Mouse (Mus musculus) thymus, adult 2 months (tissue): ENCODE measurements at regions not wholly inside any gene's neighbourhood (a gene's known extent, or its start where the extent isn't known, plus 50 kb on each side); places are given as distances from the start of the nearest gene placed in this dataset.

Experiments used
- DNase-seq: peaks from one replicate; pipeline ENCODE4 v3.0.0; 2021
- H3K27ac ChIP-seq: fragments of 200-500 bp; 2 replicates; pipeline ENCODE4 v1.5.1; 2012; ENCODE audit warnings: low read length, control low read depth; ENCODE audit not compliant: control insufficient read depth, insufficient read depth
- H3K27me3 ChIP-seq: fragments of 200-500 bp; 2 replicates; pipeline ENCODE4 v1.6.1; 2012; ENCODE audit warnings: mild to moderate bottlenecking, low read length, moderate library complexity, mixed read lengths; ENCODE audit not compliant: control insufficient read depth, insufficient read depth
- H3K36me3 ChIP-seq: fragments of 200-500 bp; 2 replicates; pipeline ENCODE4 v1.6.1; 2012; ENCODE audit warnings: mild to moderate bottlenecking, low read length, moderate library complexity; ENCODE audit not compliant: control insufficient read depth, insufficient read depth
- H3K4me1 ChIP-seq: fragments of 200-500 bp; replicated peaks from 2 replicates; pipeline ENCODE4 v1.6.1; 2012; ENCODE audit warnings: low read length; ENCODE audit not compliant: control insufficient read depth, insufficient read depth
- H3K4me3 ChIP-seq: fragments of 200-500 bp; 2 replicates; pipeline ENCODE4 v1.5.1; 2012; ENCODE audit warnings: mild to moderate bottlenecking, low read length, control low read depth, moderate library complexity; ENCODE audit not compliant: control insufficient read depth, insufficient read depth
- CTCF ChIP-seq: fragments of 200-500 bp; IDR thresholded peaks from 2 replicates; pipeline ENCODE4 v1.5.1; 2012; ENCODE audit warnings: mild to moderate bottlenecking, control low read depth, low read length, moderate library complexity, borderline replicate concordance; ENCODE audit not compliant: control insufficient read depth, poor library complexity, insufficient read depth; ENCODE audit errors: extremely low read depth
- POLR2A ChIP-seq: fragments of 200-500 bp; IDR thresholded peaks from 2 replicates; pipeline ENCODE4 v1.6.1; 2012; ENCODE audit warnings: mild to moderate bottlenecking, low read length, control low read depth, moderate library complexity; ENCODE audit not compliant: control insufficient read depth, poor library complexity, insufficient read depth; ENCODE audit errors: extremely low read depth
- WGBS: fragments of 180-500 bp; shearing (Covaris S2); methylation state at CpG from one replicate; pipeline ENCODE4 v1.1.7; 2018; 5-methylcytosine and 5-hydroxymethylcytosine counted together

DNA sequence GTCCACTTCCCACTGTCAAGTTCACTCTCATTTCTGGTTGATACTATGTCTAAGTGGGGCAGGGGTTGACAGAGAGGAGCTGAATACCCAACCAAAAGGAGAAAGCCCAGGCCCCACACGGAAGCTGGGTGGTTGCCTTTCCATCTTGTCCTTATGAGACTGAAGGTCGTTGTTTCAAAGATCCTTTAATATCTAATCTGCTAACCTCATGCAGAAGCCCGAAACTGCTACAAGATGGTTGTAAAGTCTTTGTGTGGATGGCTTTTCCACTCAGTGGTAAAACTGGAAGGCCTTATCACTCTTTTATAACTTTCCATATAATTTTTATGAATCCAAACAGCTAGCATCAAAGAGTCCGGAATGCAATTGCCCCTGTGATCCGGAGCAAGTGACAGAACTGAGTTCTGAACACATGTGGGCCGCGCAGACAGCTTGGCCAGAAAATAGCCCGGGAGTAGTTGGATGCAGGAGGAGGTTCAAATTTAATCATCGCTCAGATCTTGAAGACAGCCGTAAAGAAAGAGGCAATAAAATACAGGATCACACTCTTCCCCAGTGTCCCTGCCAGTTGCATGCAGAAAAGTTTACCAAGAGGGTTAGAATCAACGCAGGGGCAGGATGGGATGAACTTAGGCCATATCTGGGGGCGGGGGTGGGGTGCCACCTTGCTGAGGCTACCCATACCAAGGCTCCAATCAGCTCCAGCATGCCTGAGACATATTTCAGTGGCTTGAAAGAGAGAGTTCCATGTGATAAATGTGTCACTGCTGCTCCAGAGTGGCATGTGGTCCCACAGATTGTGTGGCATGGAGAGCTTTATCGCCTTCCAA lies 207.2 kb downstream of the 3110018I06Rik start:
- Histone ChIP-seq H3K36me3 (no peaks in the 10 kb centered on the region), H3K4me1 (no peaks in the 10 kb centered on the region), H3K27me3 (no peaks in the 10 kb centered on the region), H3K4me3 (no peak overlapping the region), H3K27ac (no peak overlapping the region)
- 94% methylated on average over 13 of the region's 13 CpGs for WGBS
- TF ChIP-seq CTCF = no peak
- no peak for TF ChIP-seq POLR2A
- DNase-seq = no peak

DNA sequence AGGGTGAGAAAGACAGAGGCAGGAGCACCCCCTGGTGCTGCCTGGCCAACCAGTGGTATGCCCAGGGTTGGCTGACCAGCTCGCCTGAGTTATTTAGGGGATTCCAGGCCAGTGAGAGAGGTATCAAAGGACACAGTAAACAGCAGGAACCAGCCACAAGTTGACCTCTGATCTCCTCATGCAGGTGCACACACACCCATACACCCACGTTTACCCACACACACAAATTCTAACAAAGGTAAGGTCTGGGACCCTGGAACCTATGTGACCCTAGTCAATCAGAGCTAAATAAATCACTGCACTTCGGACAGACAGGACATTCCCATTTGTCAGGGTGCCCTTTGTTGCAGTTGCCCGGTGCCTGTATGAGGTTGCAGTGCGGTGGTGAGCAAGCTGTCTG lies 211.9 kb downstream of the 3110018I06Rik start:
- no peaks in the 10 kb centered on the region for H3K27me3 ChIP-seq
- H3K27ac ChIP-seq = no peak overlapping the region
- H3K36me3 ChIP-seq = no peaks in the 10 kb centered on the region
- 75% methylated on average over 5 of the region's 5 CpGs for WGBS
- no peak overlapping the region for H3K4me3 ChIP-seq
- DNase-seq = no peak
- TF ChIP-seq CTCF (no peak), POLR2A (no peak)
- no peaks in the 10 kb centered on the region for H3K4me1 ChIP-seq

DNA sequence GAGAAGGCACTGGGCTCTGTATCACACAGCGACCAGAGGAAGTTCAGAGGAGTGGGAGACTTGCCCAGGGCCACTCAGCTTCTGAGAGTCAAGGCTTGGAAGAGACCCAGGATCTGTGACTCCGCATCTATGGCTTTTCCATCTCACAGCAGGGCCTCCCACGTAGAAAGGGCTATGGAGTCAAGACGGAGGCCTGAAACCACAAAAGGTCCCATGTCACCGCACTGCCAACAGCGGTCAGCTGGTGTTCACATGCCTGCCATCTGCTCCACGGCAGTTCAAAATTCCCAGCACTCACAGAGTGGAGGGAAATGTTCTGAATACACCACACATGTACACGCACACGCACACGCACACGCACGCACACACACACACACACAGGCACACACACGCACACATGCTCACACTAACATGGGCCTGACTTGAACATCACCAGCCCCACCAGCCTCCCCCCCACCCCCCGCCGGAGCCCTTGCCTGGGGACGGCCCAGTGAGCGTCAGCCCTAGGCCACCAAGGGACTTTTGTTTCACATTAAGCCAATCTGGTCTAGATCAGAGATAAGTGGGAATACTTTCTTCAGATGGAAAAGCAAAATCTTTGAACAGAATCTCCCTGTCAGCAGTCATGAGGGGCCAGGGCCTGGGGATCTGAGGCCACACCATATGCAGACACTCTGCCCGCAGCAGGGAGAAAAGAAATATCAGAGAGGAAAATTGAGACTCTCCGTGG lies 212.6 kb downstream of the 3110018I06Rik start:
- Histone ChIP-seq H3K27me3 (no peaks in the 10 kb centered on the region), H3K36me3 (no peaks in the 10 kb centered on the region), H3K4me1 (no peaks in the 10 kb centered on the region), H3K27ac (no peak overlapping the region), H3K4me3 (no peak overlapping the region)
- TF ChIP-seq POLR2A (no peak), CTCF (no peak)
- DNase-seq = no peak
- 96% methylated on average over 19 of the region's 19 CpGs for whole genome bisulfite sequencing

DNA sequence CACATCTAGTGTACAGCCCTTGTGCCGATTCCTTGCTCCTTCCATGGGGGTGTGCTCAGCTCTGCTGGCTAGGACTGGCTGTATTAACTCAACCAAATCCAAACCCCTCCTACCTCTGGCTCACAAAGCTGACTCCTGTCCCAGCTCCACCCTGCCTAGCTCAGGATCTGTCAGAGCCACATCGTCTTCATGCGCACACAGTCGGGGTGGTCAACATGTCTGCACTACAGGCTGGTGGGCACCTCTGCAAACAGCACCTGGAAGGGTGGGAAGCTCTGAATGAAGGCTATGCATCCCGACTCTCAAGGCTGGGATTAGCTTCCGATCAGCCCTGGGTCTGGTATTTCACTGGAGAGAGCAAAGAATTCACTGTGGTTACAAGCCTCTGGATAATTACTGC lies 220.4 kb downstream of the 3110018I06Rik start:
- WGBS = 95% methylated on average over 6 of the region's 6 CpGs

DNA sequence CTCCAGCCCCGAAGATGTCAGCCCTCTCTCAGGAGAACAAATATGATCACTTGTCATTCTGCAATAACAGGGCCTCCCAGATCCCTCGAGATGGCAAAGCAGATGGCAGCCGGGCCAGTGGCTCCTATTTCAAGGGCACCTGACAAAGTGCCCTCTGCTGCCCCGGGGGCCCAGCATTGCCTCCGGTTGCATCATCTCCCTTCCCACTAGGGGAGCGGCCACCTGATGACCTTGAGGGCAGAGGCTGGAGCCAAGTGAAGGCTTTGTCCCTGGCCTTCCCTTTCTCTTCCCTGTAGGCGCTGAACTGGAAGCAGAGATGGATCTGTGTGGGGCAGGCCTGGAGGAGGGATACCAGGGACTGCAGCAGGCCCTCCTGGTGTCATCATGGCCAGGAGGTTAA lies 222.6 kb downstream of the 3110018I06Rik start:
- no peak for DNase-seq
- Histone ChIP-seq H3K4me3 (no peak overlapping the region), H3K36me3 (no peaks in the 10 kb centered on the region), H3K27me3 (no peaks in the 10 kb centered on the region), H3K4me1 (no peaks in the 10 kb centered on the region; the same call in 1 of the 2 replicates), H3K27ac (no peak overlapping the region)
- 84% methylated on average over 7 of the region's 7 CpGs for WGBS
- TF ChIP-seq POLR2A (no peak), CTCF (no peak)

More for the DNA sequence above, 220.4 kb downstream of the 3110018I06Rik start:
- Histone ChIP-seq H3K4me3 (no peak overlapping the region), H3K27me3 (no peaks in the 10 kb centered on the region), H3K27ac (no peak overlapping the region), H3K36me3 (no peaks in the 10 kb centered on the region), H3K4me1 (no peaks in the 10 kb centered on the region)
- TF ChIP-seq CTCF (no peak), POLR2A (no peak)
- DNase-seq = no peak

DNA sequence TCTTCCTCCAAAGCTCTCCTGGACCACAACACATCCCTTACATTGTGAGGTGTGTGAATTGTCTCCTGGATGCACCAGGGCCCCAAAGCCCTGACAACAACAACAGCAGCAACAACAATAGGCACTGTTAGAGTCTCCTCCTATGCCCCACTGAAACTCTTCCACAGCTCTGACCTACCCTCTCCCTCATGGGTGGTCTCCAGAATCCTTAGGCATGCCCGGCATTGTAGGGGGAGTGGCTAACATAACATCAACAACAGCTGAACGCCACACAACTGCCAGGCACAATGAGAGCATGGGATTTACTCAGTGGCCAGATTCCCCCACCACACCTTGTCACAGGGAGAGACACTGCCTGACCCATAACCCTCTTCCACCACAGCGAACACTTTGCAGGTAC lies 223.2 kb downstream of the 3110018I06Rik start:
- WGBS = 77% methylated on average over 3 of the region's 3 CpGs
- H3K4me3 ChIP-seq = no peak overlapping the region
- TF ChIP-seq POLR2A = no peak
- TF ChIP-seq CTCF = no peak

More for the DNA sequence above, 223.2 kb downstream of the 3110018I06Rik start:
- Histone ChIP-seq H3K27ac (no peak overlapping the region), H3K36me3 (no peaks in the 10 kb centered on the region), H3K4me1 (no peaks in the 10 kb centered on the region; the same call in 1 of the 2 replicates), H3K27me3 (no peaks in the 10 kb centered on the region)
- DNase-seq = no peak
